Mouse (Mus musculus) testis, postnatal 10 days (tissue): ENCODE results near the gene Mcrip2.

ENCODE experiments used
- DNase-seq: peaks from one replicate; pipeline ENCODE4 v3.0.0; 2021; ENCODE audit warnings: low spot score

Mcrip2 gene

GRCm38 (mm10) chr17:25817662-25818061, 50.9 kb downstream of the Mcrip2 start:
- DNase-seq: peak; percentile 33
